Mouse (Mus musculus) megakaryocyte progenitor cell, adult 5-6 weeks (primary cell): Measurements from ENCODE around the gene Dxo. TPM values are rescaled to one million over a fixed set of nuclear protein-coding genes. Genes with fewer than 3 reads are reported as not detected.
A peak's percentile ranks its signal among the peaks of the same experiment; 100 is the strongest.
"Not testable (repeated sequence)": the region's sequence is repeated elsewhere in the genome, so short reads cannot be mapped to it uniquely, and the experiment has no call there.

Experiments used
- ATAC-seq: replicated peaks from 2 replicates; pipeline ENCODE4 v1.8.0; 2016; ENCODE audit warnings: mild to moderate bottlenecking, moderate TSS enrichment, inconsistent platforms; ENCODE audit not compliant: poor library complexity
- total RNA-seq, 2 experiments: library from RNA; stranded (forward) in 1 of 2; stranded (reverse) in 1 of 2; fragments of 157-497, 149-512 nt in 1 of 2; fragments of 200-1000 nt in 1 of 2; gene quantifications; 2 replicates each; pipeline versions ENCODE4 v1.2.3 to v1.2.4; 2015 to 2017

Gene Dxo
- total RNA-seq (2015), result 20.2 and 33.2 TPM in 2 replicates
- total RNA-seq (2017), result 18.8 and 28.9 TPM in 2 replicates

DNA sequence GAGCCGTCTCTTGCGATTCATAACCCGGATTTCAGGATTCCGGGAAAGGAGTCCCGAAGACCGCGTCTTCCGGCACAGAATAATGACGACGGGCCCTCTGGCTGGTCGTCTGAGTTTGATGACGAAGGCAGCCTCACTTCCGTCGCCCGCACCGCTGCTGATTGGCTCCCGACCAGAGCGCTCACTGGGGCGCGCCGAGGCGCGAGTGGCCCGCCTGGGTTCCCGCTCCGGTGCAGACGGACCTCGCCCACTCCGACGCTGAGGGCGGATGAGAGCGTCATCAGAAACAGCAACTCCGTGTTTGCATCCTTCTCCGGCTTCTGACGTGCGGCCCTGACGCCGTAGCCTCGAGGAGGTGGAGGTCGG lies at the start of gene Dxo, which contains the start of gene Stk19:
Gene Dxo, plus strand, starts transcription at position 164 of the 366 bp plus-strand sequence.
Gene Stk19, minus strand, starts transcription at position 90 of the 366 bp plus-strand sequence.
- ATAC-seq, result peak; percentile 98

DNA sequence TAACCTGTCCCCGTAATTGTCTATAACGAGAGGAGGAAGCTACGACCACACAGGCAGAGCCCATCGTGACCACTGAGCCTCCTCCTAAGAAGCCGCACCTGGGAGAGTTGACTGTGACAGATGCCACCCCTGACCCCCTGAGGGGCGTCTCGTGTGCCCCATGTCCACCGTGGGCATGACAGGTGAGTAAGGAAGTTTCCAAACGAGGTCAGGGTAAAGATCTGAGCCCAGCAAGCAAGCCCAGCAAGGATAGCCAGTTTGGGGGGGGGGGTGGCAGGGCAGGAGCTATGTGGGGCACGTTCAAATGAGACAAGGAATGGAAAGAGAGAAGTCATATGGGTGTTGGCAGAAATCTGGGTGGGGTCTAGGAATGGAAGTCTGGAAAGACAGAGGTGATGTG lies 41.8 kb upstream of the Dxo start:
- ATAC-seq, result no peak

DNA sequence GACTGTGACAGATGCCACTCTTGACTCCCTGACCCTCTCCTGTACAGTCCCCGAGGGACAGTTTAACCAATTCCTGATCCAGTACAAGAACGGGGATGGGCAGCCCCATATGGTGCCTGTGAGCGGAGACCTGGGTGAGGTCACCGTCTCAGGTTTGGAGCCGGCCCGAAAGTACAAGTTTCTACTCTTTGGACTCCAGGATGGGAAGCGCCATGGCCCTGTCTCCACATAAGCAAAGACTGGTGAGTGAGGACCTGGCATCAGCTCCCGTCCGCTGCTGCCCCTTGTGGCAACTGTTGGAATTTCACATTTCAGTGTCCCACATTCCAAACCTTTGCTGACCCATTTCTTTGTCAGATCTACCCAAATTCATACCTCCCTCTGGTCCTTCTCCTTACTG lies 41.2 kb upstream of the Dxo start:
- ATAC-seq, result peak; percentile 61

DNA sequence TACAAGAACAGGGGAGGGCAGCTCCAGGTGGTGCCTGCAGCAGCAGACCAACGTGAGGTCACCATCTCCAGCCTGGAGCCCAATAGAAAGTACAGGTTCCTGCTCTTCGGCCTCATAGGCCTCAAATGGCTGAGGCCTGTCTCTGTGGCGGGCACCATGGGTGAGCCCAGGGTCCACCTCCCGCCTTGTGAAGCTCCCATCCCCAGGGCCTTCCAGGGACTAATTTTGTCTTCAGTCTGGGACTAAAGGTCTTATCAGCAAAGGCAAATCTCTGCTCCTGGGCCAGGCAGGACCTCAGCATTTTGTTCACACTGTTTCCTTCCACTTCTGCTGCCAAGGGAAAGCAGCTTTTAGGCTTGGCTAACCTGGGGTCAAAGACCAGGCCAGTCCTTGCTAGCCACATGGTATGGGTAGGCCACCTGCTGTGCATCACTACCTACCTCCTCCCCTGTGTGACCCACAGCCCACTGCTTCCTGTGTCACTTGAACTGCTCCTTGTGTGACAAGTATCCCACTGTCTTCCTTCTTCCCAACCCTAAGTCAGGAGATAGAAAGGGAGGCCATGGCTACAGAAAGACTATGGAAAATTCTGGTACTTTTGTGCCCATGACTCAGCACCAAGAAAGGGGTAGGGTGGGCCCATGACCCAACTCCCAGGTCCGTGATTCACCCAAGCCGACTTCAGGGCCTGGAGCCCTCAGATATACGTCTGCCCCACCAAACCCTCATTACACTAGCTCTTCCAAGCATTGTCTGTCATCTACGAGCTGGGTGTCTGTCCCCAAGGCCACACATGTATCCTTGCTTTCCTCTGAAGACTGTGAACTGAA lies 40.3 kb upstream of the Dxo start:
- no peak for ATAC-seq

DNA sequence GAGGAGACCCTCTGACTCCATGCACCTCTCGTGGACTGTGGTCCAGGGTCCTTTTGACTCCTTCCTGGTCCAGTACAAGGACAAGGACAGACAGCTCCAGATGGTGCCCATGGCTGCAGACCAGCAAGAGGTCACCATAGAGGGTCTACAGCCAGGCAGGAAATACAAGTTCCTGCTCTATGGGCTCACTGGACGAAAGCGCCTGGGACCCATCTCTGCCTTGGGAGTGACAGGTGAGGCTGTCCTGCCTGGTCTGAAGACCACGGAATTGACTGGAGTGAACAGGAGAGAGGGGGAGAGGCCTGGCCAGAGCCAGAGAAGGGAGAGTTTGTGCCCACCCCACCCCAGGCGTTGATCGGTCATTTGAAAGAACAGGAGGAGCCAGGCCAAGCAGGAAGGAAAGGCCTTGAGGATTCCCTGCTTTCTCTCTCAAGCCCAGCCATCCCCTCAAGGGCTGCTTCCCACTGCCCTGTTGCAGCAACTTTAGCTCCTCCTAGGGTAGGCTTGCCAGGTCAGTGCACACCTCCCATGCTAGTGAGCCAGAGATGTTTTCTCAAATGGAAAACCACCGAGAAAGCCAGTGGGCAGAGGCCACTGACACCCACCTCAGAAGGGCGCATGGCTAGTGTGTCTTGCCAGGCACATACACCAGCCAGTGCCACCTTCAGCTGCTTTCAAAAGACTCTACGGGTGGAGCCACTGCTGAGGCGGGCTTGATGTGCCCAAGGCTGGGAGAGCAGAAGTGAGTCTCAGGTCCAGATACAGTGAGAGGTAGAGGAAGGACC lies 39.4 kb upstream of the Dxo start:
- not testable (repeated sequence) for ATAC-seq

DNA sequence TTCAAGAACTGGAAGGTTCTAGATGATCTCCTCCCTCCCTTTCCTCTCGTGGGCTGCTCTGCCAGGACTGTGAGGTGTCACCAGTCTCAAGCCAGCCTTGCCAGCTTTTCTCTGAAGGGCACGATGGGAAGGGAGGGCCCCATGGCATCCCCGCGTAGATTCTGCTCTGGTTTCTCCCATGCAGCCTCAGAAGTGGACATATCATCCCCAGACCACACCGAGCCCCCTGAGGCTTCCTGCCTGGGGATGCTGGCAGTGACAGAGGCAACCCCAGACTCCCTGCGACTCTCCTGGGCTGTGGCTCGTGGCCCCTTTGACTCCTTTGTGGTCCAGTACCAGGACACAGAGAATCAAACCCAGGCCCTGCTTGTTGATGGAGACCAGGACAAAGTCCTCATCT lies 38.7 kb upstream of the Dxo start:
- ATAC-seq, result not testable (repeated sequence)

DNA sequence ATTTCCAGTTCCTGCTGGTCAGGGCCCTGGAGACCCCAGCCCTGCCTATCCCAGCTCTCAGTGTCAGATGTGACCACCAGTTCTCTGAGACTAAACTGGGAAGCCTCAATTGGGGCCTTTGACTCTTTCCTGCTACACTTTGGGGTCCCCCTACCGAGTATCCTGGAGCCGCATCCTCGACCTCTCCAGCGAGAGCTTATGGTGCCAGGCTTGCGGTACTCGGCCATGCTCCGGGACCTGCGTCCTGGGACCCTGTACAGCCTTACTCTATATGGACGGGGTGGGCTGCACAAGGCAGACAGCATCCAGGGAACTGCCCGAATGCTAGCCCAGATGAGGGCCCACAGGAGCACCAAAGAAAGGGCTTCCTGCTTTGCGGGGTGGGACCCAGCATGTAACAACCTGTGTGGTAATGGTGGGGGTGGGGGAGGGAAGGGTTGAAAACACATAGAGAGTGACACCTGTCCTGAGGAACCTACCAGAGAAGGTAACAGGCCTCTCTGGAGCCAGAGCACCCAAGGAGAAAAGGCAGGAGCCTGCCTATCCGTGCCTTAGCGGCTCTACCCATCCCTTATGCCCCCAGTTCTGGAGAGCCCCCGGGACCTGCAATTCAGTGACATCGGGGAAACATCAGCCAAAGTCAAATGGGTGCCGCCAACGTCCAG lies 37.8 kb upstream of the Dxo start:
- ATAC-seq, result no peak

DNA sequence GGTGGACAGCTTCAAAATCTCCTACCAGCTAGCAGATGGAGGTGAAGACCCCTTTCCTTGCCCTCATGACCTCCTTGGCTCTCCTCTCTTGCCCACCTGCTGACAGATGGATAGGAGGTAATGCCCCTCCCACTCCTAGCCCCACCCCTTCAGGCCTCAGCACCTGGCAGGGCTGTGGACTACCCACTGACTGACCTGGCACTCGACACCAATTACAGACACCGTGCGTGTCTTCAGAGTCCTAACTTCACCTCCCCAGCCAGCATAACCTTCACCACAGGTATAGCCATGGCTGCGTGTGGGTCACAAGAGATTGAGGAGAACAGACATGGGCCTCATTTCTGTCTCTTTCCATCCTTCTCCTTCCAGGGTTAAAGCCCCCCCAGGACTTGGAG lies 37.3 kb upstream of the Dxo start:
- ATAC-seq, result no peak

DNA sequence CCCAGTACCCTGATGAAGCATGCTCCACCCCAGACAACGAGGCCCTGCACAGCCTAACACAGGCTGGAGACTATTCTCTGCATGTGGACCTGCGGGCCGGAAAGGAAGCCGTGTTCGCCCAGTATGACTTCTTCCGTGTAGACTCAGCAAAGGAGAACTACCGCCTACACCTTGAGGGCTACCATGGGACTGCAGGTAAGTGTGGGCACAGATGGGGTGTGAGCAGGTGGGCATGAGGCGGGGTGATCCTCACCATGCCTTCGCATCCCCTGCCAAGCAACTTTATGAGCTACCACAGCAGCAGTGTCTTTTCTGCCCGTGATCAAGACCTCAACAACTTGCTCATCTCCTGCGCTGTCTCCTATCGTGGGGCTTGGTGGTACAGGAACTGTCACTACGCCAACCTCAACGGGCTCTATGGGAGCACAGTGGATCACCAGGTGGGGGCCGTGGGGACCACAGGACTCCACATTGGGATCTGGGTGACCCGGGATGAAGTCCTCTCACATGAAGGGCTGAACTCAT lies 36.0 kb upstream of the Dxo start:
- not testable (repeated sequence) for ATAC-seq

DNA sequence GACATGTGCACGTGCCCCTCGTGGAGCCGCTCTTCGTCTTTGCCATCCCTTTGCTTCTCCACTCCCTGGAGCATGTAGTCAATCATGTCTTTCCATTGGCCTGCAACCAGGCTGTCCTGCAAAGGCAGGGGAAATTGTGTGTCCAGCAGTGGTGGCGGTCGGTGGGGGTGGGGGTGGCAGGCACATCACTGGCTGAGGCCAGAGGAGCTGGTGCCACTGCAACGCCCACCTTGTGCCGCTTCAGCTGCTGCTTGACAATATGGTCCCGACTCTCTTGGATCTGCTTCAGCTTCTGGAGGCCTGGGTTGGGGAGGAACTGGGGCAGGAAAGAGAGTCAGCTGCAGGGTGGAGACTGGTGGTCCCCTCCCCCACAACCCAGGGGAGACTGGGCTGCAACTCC lies 34.1 kb upstream of the Dxo start:
- not testable (repeated sequence) for ATAC-seq

DNA sequence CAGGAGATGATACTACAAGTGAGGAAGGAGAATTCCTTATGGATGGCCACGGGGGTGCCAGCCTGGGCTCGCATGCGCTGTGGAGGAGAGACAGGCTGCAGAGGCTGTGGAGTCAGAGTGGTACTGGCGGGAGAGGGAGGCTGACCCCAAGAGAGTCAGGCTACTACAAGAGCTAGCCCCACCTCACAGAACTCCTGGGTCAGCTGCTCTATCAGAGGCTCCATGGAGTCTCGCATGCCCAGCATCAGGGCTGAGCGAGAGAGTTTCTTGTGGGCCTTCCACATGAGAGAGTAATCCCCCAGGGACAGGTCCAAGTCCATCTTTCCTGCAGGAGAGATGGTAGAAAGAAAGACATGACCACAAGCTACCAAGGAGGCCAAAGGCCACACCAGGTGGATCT lies 33.5 kb upstream of the Dxo start:
- not testable (repeated sequence) for ATAC-seq

DNA sequence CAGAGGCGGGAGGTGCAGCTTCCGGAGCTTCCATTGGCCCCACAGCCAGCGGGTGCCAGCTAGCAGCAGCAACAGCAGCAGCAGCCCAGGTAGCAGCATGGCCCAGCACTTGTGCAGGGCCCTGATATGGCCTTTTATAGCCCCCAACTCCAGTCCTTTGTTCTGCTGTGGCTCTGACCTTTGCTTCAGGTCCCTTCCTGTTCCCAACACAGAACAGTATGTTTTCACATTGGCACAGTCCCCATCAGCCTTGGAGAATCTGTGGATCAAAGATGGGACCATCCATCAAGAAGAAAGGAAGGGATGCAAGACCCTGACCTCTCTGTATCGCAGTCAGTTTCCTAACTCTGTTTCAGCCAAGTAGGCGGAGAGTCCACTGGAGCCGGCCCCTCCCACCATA lies 32.5 kb upstream of the Dxo start, which contains the start of gene Cyp21a1:
Gene Cyp21a1, minus strand, starts transcription at position 261 of the 400 bp plus-strand sequence.
- ATAC-seq, result not testable (repeated sequence)

DNA sequence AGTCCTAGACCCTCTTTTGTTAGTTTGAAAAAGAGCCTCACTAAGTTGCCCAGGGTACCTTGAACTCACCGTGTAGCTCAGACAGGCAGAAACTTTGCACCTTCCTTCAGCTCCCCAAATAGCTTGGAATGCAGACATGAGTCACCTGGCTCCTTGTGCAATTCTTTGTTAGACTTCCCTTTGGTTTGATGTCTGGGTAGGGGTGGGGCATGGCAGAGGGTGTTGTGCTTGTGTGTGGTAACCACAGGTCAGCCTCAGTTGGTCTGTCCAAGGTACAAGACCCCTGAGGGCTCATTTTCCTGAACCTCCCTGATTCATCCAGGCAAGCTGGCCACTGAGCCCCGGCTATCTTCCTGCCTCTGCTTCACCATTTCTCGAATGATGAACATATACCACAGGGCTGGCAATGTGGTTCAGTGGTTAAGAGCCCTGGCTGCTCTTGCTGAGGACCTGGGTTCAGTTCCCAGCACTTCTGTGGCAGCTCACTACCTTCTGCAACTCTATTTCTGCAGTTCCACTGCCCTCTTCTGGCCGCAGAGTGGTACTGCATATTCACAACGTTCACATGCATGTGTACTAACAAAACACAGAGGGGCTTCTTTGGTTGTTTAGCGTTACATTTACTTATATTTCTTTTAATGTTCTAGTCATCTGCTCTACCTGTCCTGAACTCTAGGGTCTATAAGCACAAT lies 31.8 kb upstream of the Dxo start:
- no peak for ATAC-seq

DNA sequence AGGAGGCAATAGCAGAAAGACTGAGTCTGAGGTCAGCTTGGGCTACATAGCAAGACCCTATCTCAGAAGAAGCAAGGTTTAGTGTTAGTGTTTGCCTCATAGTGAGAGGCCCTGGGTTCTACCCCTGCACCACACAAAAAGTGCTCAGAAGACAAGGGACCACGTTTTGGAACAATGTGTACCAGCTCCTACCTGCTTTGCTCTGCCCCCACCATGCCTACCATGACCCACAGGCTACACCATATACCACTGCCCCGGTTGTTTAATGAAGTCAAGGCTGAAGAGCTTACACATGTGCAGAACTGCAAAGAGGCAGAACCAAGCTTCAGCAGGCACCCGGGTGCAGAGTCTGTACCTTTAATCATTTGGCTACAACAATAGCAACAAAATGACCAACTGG lies 29.6 kb upstream of the Dxo start:
- no peak for ATAC-seq

DNA sequence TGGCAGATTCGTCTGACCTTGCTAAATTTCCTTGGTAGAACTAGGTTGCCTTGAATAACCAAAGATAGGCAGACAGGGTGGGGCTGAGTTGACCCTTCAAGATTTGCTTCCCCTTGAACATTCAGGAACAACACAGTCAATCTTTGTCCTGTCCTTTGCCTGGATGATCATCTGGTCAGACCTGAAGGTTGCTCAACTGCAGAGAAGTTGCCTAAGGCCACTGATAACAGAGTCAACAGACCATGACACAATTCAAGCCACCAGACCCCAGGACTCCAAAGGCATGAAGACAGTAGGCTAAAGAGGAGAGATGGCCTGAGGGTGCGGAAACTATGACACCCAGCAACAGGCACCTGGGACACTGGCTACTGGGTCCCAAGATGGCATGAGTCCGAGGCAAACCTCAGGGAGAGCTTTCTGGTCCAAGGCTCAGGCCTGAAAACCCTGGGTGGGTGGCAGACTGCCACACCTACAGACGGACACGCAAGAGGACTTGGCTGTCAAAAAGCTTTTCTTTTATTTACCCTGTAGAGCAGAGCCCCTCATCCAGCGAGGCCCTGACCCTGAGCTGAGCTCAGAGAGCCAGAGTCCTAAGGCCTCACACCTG lies 28.1 kb upstream of the Dxo start:
- no peak for ATAC-seq

DNA sequence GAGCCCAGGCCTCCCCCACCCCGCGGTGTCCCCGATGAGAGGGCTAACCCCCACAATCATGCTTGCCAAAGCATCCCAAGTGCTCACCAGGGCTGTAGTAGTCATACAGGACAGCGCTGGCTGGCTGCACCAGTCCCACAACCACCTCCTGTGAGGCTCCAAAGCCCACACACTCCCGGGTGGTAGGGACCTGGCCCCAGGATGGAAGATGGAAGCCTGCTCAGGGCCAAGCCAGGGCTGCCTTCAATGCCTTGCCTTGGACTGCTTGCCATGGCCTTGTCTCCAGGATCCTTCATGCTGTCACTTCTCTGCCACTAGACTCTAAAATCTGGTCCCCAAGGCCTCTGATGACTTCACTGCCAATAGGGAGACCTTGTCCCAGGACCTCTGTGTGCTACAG lies 26.4 kb upstream of the Dxo start:
- ATAC-seq, result not testable (repeated sequence)

DNA sequence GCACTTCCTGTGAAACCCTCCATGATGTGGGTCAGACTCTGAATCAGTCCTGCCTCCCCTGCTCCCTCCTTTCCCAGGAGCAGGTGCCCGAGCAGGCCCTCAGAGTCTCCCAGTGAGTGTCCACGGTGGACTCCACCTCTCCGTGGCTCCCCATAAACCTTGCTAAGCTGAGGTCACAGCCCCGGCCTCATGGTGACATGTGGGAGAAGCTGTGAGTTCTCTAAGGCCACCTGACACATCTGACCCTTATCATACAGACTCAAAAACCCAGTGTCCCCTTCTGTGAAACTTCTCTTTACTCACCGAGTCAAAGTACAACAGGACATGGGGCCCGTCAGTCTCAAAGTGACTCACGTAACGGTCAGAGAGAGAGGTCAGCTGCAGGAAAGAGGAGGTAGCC lies 26.0 kb upstream of the Dxo start:
- ATAC-seq, result not testable (repeated sequence)

DNA sequence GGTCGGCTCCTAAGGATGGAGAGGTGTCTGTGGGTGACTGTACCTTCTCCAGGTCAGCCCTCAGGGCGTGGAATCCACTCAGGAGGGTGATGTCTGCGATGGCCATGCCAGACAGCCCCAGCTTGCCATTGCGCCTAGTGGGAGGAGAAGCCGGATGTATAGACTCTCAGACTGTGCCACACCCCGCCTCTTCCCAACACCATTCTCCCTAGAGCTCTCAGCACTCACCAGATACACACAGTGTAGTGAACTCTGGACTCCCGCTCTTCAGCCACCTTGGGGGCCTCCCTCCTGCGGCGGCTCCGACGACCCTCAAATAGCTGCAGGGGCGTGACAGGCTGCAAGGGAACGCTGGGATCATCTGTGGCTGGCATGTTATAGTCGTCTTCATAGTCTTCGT lies 25.5 kb upstream of the Dxo start:
- ATAC-seq, result no peak

DNA sequence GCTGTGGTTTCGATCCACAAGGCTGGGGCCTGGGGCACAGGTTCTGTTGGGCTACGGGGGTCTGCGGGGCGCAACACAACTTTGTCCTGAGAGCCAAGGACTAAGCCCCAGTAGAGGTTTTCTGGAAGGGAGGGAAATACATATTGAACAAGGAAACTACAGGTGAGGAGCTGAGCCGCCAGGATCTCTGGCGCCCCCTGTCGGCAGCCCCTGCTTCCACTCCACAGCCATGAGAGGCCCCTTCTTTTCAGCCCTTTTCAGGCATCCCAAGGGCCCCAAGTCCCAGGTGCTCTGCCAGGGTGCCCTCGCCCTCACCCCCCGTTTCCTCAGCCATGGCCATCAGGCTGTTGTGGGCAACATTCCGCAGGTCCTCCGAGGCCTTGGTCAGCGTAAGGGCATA lies 23.1 kb upstream of the Dxo start:
- ATAC-seq, result peak; percentile 44; the same call in 1 of the 2 replicates

DNA sequence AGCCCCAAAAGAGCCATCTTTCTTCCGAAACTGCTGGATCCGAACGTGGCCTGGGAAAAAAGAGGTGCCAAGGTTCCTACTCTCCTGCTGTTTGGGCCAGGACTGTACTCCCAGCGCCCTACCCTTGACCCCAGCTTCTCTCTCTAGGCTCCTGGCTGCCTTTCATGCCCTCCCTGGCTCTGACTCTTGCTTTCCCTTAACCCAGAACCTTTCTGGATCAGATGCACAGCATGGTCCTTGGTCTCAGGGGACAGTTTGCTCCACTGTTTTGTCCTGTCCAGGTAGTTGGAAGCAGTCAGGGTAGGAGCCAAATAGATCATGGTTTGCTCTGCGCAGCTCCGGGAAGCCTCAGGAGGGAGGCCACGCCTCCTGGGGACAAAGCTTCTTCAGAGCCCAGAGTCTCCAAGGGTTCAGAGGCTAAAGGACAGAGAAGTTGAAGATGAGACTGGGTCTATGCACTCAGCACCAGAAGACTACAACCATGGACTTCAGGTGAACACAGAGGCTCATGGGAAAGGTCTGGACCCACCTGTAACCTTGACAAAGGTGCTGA lies 21.9 kb upstream of the Dxo start:
- no peak for ATAC-seq
